ENCODE assay signal across 8 mouse cellular contexts in the genomic region with DNA sequence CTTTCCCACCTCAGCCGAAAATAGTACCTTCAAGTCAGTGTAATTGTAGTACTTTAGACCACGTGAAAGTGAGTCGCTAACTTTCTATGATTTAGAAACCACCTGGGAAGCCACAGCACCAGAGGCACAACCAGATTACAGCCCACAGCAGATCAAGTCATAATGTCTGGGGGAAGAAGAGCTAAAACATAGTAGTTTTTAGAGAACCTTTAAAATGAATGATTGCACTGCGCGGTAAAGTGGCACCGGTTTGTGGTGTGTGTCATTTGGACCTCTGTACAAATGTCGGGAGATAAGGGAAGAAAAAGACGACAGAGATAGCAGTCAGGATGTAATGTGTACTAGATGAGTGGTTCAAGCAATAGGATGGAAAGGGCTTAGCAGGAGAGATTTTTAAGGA. TPM values are rescaled to one million over a fixed set of nuclear protein-coding genes. Genes with fewer than 3 reads are reported as not detected.
A peak's percentile ranks its signal among the peaks of the same experiment; 100 is the strongest.
DNase-seq lines count a peak whose midpoint lies in the region; ATAC-seq and TF ChIP-seq lines count a peak whose summit lies in the region.

No protein-coding gene starts in this region.

- H3K9ac ChIP-seq in lung, embryonic 14.5 days = peak overlapping the region; percentile 56
- H3K9ac ChIP-seq in limb, embryonic 13.5 days = peak overlapping the region; percentile 63

- peak overlapping the region; percentile 69 for H3K4me2 ChIP-seq in lung, embryonic 14.5 days
- peak overlapping the region; percentile 72 for H3K4me2 ChIP-seq in limb, embryonic 13.5 days (replicated peaks)

- peaks cover 25% of the 10 kb centered on the region; the same call in 1 of the 2 replicates for H3K36me3 ChIP-seq in lung, embryonic 14.5 days (ENCODE audit: insufficient read depth)
- H3K36me3 ChIP-seq in limb, embryonic 13.5 days = no peaks in the 10 kb centered on the region; the same call in 1 of the 2 replicates

- H3K27me3 ChIP-seq in lung, embryonic 14.5 days (ENCODE audit: insufficient read depth, low read length) = no peaks in the 10 kb centered on the region
- no peaks in the 10 kb centered on the region for H3K27me3 ChIP-seq in limb, embryonic 13.5 days

- no peak for TF ChIP-seq CTCF in lung, embryonic 14.5 days (IDR thresholded peaks at IDR 0.05; ENCODE audit: low read depth)
- TF ChIP-seq CTCF in olfactory bulb, adult 2 months (IDR thresholded peaks at IDR 0.05; ENCODE audit: insufficient read depth, low read depth, low read length) = no peak

- no peak for TF ChIP-seq POLR2A in olfactory bulb, adult 2 months (IDR thresholded peaks at IDR 0.05; ENCODE audit: insufficient read depth, low read depth, low read length)

- no peaks in the 10 kb centered on the region for H3K4me1 ChIP-seq in lung, embryonic 14.5 days (ENCODE audit: insufficient read depth)
- peaks cover 4% of the 10 kb centered on the region; the same call in 1 of the 2 replicates for H3K4me1 ChIP-seq in limb, embryonic 13.5 days
- H3K4me1 ChIP-seq in olfactory bulb, adult 2 months (ENCODE audit: control insufficient read depth, insufficient read depth, low read length) = no peaks in the 10 kb centered on the region

- H3K27ac ChIP-seq in lung, embryonic 14.5 days (ENCODE audit: low read depth) = no peak overlapping the region
- H3K27ac ChIP-seq in limb, embryonic 13.5 days = no peak overlapping the region
- no peak overlapping the region for H3K27ac ChIP-seq in olfactory bulb, adult 2 months (ENCODE audit: insufficient read depth, low read depth, low read length)

- 8% methylated on average over 8 of the region's 8 CpGs for WGBS in lung, embryonic 14.5 days
- WGBS in limb, embryonic 13.5 days = 6% methylated on average over 8 of the region's 8 CpGs
- WGBS in olfactory bulb, adult 2 months = 5% methylated on average over 8 of the region's 8 CpGs

- peak; percentile 22; the same call in 1 of the 2 replicates for ATAC-seq in lung, embryonic 14.5 days (ENCODE audit: insufficient read depth)
- peak; percentile 13; the same call in 1 of the 2 replicates for ATAC-seq in erythroblast, adult 5-6 weeks (replicated peaks; ENCODE audit: low FRiP score, poor library complexity, severe bottlenecking)
- no peak for ATAC-seq in limb, embryonic 13.5 days (ENCODE audit: low FRiP score, low read depth)

- H3K9me3 ChIP-seq in lung, embryonic 14.5 days (ENCODE audit: low read depth, low read length) = no peaks in the 10 kb centered on the region
- H3K9me3 ChIP-seq in limb, embryonic 13.5 days = no peaks in the 10 kb centered on the region

- DNase-seq in lung, embryonic 14.5 days = no peak
- DNase-seq in lung, postnatal 10 days = no peak
- no peak for DNase-seq in retina, postnatal 1 day
- no peak for DNase-seq in layer of hippocampus, adult 9-10 months (ENCODE audit: low spot score)
- no peak for DNase-seq in frontal cortex, adult 2 months (ENCODE audit: extremely low spot score in 1 of 2, low spot score in 1 of 2)

- peak overlapping the region; percentile 54 for H3K4me3 ChIP-seq in lung, embryonic 14.5 days (ENCODE audit: low read depth, low read length)
- peak overlapping the region; percentile 56 for H3K4me3 ChIP-seq in limb, embryonic 13.5 days
- peak overlapping the region; percentile 72 for H3K4me3 ChIP-seq in olfactory bulb, adult 2 months (ENCODE audit: insufficient read depth, low read depth, low read length)

RNA-seq across cellular contexts. Expression of gene Pbdc1, which starts 0.5 kb away (rescaled TPM):
- polyA plus RNA-seq in lung, embryonic 14.5 days (2014; fragmentation: Nextera tagmentation; extraction: Ambion mirVana) = 57.4 and 85.9 TPM in 2 replicates
- 9.2 and 15.8 TPM in 2 replicates for total RNA-seq in erythroblast, adult 5-6 weeks (2015; ENCODE audit: low replicate concordance)
- 5.2 and 7.2 TPM in 2 replicates for total RNA-seq in erythroblast, adult 5-6 weeks (2017; ENCODE audit: low replicate concordance)
- polyA plus RNA-seq in limb, embryonic 13.5 days (2015; fragmentation: Nextera tagmentation; extraction: Ambion mirVana) = 70.3 and 73.2 TPM in 2 replicates
- not detected in 2 replicates for polyA plus RNA-seq in olfactory bulb, adult 2 months (2012; ENCODE audit: insufficient read depth, insufficient read length, low replicate concordance, missing spikeins)
- polyA plus RNA-seq in frontal cortex, adult 2 months (2012; rRNA removed) = 12.1 and 14.6 TPM in 2 replicates

RNA-seq across cellular contexts. Expression of gene Magee1, which starts 40.1 kb away (rescaled TPM):
- 11.2 and 11.7 TPM in 2 replicates for polyA plus RNA-seq in lung, embryonic 14.5 days (2014; fragmentation: Nextera tagmentation; extraction: Ambion mirVana)
- 0.19 TPM in 1 of 2 replicates, not detected in the other for total RNA-seq in erythroblast, adult 5-6 weeks (2015; ENCODE audit: low replicate concordance)
- 0.70 TPM in 1 of 2 replicates, not detected in the other for total RNA-seq in erythroblast, adult 5-6 weeks (2017; ENCODE audit: low replicate concordance)
- 31.9 and 33.1 TPM in 2 replicates for polyA plus RNA-seq in limb, embryonic 13.5 days (2015; fragmentation: Nextera tagmentation; extraction: Ambion mirVana)
- polyA plus RNA-seq in olfactory bulb, adult 2 months (2012; ENCODE audit: insufficient read depth, insufficient read length, low replicate concordance, missing spikeins) = not detected in 2 replicates
- 77.5 and 93.9 TPM in 2 replicates for polyA plus RNA-seq in frontal cortex, adult 2 months (2012; rRNA removed)
